Mouse (Mus musculus) urinary bladder, postnatal 14 days (tissue): Measurements from ENCODE around the gene C1qtnf3.
A peak's percentile ranks its signal among the peaks of the same experiment; 100 is the strongest.

Source experiments
- DNase-seq: peaks from one replicate; pipeline ENCODE4 v3.0.0; 2021; ENCODE audit warnings: low spot score

Gene C1qtnf3

DNA sequence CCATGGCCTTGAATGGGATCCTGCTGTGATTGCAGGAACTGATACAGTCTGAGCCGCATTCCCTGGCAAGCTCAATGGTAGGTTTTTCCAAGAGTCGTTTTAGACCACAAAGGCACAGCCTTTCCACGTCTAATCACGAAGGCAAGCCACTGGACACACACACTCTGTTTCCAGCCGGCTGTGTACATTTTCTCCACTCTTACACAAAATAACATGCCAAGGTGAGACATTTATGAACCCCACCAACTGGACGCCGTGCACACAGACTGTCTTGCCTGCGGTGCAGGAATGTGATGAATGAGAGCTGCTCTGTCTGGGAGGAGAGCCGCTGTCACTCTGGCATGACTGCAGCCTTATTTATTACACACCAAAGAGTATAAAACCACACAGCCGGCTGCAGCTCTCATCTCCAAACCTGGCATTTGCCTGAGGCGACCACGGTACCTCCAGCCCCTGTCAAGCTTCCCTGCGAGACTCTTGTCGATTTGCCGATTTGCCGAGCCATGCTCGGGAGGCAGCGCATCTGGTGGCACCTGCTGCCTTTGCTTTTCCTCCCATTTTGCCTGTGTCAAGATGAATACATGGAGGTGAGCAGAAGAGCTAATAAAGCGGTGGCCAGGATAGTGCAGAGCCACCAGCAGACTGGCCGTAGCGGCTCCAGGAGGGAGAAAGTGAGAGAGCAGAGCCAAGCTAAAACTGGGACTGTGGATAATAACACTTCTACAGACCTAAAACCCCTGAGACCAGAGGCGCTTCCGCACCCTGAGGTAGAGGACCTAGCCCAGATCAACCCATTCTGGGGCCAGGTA lies at the start of gene C1qtnf3:
Gene C1qtnf3 (plus strand): TSS at position 382 of the 809 bp plus-strand sequence.
- peak; percentile 9 for DNase-seq

DNA sequence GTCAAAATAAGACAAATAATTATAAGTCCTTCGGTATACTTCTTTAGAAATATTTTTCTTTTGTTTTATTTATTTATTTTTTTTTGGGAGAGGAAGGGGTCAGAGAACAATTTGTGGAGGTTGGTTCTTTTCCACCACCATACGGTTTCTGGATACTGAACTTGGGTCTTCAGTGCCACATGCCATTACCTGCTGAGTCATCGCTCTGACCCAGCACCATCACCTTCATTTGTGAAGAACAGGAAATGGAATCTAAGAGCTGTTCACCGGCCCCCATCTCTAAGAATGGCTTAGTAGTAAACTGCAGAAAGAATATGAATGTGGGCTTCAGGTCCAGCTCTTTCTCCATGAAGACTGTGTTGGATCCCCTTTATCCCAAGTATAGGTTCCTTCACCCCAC lies 49.8 kb upstream of the C1qtnf3 start:
- DNase-seq, result no peak

DNA sequence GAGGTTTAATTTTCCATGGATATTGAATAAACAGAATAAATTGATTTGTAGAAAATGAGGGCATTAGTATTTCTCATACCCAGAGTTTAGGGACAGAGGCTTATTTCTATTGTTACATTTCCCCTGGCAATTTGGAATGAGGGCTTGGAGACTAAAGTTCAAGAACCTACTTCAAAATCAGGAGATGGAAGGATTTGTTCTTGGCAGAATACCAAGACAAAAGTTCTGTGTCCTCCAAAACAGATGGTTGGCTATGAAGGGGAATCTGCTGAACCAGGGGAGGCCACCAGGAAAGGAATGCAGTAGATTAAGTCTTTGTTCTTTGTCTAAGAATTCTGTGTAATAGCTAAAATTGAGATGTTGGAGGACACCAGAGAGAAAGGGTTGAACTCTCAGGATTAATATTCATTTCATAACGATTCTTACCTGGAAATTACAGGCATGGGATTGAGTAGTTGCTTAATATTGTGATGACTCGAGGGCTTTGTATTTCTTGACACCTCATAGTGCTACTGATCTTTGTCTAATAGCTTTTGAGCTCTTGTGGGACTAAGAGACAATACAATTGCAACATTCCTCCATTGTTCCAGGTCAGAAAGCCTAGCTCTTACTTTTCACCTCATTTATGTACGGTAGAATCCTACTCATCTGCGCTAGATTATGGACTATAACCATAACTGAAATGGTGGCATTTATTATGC lies 35.4 kb upstream of the C1qtnf3 start:
- DNase-seq, result no peak

DNA sequence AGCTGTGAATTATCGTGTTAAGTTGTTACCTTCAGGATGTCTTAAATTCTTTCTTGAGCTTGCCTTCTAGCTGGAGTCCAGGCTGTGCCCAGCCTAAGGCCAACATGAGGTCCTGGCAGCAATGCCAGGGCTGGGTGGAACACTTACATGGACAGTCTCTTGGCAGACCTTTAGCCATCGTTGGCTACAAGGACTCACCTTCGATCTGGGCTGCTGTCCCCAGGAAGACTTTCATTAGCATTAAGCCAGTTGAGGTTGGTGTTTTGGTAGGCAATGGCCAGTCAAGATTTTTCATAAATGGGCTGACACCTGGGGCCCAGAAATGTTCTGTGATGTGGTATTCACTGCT lies 34.8 kb upstream of the C1qtnf3 start:
- DNase-seq, result no peak

DNA sequence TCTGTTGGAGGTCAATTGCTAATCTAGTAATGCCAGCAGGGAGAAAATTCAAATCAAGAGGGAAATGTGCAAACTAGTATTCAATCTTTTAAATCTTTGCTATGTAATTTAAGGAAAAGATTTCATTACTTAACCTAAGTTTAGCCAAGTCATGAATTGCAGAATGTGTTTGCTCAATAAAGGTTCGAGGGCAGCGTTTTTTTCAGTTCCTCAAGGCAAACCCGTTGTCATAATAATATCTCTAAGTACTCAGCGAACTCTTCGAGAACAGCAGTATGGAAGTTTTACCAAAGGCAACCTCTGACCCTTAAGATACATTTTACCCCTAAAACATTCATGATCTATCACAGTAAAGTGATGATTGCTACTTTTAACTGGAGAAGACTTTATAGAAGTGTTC lies 31.9 kb upstream of the C1qtnf3 start:
- DNase-seq, result no peak

DNA sequence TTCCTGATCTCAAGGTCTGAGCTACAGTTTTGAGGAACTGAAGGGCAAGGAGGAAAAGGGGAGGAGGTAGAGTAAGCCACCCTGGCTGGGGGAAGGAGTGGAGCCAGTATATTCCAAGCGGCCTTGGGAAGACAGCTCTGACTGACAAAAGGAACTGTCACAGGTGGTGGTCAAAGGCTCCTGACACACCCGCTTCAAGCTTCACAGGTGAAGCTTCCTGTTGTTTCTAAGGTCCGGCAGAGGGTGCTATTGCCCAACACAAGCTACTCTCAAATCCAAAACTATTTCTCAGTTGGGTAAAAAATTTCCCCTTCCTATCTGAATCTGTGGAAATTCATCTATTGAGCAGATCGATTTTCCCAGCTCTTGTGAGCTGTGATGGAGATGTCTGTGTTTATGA lies 31.1 kb upstream of the C1qtnf3 start:
- no peak for DNase-seq

DNA sequence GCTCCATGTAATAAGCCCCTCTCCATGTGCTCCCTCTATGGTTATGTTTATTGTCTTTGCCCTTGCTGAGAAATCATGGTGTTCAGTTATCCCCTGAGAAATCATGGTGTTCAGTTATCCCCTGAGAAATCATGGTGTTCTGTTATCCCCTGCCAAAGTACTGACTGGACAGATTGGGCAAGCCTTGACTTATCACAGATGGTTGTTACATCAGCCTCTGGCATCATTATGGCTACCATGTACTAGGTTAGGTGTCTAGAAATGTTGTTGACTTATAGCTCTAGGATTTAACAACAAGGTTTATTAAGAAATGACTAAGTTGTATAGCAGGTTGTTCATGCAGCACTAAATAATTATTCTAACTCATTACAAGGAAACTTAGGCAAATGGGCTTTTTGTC lies 30.1 kb upstream of the C1qtnf3 start:
- DNase-seq, result no peak

DNA sequence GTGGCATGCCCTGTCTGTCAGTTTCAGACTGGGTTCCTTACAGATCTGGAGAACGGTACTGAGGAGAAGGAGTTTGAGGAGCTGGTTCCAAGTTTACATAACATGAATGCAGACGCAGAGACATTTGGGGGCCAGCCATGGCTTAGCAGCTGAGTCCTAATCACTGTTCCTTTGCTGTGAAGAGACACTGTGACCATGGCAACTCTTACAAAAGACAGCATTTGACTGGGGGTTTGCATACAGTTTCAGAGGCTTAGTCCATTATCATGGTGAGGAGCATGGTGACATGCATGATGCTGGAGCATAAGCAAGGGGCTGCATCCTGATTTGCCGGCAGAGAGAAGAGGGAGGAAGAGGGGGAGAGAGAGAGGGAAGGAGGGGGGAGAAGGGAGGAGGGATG lies 29.6 kb upstream of the C1qtnf3 start:
- DNase-seq, result no peak

DNA sequence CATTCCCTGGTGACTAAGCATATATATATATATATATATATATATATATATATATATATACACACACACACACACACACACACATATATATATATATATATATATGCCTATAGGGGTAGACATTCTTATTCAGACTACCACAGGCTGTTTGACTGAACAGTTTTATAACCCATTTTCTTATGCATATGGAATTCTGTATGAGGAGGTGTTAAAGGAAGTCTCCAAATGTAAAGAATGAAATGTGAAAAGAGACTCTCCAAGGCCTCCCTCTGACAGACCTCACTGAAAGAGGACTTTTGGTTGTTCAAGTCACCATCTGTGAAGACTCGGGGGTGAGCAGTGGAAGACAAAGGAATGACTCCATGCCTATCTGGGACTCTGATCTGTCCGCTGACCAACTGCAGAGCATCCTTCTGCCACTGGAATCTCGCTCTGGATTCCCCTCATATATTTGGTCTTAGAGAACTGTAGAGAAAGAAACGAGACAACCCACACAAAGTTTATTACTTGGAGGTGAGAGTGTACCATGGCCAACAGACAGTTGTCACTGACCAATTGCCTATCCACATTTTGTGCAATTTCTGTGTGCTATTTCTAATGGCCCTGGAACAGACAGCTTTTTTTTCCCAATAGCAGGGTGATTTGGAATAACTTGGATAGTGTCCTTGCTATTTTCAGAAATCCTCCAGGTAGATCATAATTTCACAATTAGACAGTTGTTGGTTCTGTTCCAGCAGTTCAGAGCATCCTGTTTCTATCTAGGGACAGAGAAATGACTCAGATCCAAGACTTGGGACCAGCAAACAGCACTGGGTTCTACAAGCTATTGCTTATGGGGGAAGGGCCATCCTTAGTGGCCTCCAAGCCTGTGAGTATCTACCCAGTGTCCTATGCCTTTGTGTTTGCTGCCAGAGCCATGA lies 28.8 kb upstream of the C1qtnf3 start:
- no peak for DNase-seq

DNA sequence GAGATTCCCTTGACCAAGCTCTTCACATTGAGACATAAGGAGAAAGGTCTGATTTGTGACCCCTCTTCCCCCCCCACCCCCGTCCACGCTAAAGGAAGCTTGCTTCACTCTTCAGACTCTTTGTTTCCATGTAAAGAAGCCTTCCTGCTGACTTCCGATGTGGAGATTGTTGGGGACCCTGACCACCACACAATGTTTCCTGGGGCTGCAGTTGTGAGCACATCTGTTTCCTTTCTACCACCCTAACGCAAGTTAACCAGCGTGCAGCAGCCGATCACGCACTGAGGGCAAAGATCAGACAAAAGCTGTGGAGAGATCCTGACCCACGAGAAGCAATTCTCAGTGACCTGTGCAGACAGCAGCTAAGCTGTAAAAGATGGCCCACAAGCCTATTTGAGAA lies 24.8 kb upstream of the C1qtnf3 start:
- no peak for DNase-seq

DNA sequence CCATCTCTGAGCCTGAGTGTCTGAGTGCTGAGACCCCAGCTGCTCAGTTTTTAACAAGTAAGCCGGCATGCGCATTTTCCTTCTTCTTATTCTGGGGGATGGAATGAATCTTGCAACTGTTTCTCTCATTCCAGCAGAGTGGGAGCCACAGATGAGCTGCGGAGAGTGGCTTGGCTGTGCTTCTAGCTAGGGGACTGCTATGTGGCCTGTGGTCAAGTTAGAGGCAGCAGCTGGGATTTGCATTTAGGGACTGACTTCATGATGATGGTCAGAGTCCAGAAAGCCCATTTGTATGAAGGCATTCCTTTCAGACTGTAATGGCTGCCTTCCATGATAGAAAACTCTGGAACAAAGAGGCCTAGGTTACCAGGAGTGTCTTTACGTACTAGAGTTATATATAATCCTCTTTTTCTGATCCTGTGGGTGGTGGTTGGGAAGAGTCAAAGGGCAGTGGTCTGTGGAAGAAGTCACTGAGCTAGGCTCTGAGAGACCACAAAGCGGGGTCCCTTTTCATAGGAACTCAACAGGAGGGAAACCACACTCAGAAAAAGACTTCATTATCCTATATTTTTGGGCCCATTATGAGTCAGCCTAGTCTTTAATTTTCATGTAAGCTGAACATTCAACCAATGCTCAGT lies 23.4 kb upstream of the C1qtnf3 start:
- DNase-seq, result no peak

DNA sequence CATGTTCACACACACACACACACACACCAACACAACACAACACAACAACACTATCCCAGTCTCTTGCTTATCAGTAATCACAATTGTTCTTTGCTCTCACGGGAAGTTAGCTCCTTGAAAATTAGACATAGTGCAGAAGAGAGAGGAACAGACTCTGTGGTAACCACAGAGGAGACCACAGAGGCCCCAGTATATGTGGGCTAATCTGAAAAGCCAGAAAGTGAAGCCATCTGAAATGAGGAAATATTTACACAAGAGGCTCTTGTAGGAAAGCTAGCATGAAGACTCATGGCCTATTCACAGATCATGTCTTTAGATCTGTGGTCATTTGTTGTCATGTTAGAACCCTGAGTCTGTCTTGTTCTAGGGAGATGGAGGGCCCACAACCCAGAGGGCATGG lies 18.2 kb upstream of the C1qtnf3 start:
- no peak for DNase-seq

DNA sequence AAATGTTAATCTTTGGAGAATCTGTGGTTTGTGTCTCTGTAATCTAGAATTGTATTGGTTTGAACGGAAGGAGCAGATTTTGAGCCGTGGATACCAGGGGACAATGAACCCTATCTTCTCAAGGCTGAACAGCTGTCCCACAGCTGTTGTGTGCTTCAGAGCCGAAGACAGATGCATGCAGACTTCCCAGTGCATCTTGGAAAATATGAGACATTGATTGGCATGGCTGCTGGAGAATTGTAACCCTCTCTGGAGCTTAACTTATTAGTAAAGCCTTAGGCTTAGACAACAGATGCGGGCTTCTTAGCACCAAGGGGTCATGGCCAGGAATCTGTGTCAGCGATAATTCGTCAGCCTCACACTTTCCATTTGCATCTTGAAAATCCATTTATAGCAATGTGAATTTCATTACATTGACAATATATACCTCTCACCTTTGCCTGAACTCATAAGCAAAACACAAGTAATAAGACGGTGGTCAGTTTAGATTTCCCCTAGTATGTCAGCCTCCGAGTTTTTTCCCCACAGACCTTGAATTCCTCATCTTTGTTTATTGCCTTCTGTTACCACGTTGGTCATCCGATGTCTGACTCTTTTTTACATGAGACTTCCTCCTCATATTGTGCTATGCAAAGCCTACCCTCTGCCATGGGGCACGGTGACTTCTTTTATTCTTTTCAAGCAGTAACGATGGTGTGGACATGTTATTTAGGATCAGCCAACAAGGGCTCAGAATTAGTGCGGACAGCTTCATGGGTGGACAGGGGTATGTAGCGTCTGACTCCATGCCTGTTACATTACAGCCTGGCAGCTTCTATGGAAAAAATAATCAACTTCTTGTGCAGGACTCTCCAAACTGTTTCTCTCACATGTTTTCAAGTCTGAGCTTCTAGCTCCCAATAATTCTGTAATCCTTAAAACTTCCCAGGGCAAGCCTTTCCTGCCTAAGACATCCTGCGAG lies 11.7 kb upstream of the C1qtnf3 start:
- DNase-seq, result no peak

DNA sequence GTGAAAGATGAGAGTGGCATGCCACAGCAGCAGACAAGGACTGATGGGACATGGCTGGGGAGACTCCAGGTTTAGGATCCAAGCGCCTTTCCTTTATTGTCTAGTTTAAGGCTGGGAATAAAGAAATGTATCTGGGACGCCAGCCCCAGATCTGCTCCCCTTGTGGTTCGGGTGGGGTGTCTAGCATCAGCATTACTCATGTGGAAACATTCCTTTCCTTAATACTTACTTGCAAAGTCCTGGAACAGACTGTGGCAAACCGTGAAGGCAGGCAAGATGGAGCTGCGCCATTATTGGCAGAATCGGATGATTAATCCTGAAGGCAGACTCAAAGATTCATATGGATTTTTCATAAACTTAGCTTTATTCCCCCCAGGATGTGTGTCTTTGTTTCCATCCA lies 10.2 kb upstream of the C1qtnf3 start:
- no peak for DNase-seq

DNA sequence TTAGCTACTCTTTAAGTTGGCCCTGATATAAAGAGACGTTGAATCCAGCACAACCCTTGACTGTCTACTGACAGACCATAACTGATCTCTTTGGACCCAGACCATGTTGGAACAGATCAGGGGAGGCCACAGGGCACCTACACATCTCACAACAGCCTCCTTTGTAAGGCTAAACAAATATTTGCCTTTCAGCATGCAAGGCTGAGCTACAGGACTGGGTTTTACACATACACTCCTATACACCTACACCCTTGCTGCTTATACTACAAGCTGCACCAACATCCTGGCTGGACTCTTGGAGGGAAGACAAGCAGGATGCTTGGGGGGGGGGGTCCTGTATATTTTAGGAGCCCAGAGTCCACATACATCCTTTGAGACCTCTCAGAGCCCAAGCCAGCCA lies 4.3 kb upstream of the C1qtnf3 start:
- no peak for DNase-seq

DNA sequence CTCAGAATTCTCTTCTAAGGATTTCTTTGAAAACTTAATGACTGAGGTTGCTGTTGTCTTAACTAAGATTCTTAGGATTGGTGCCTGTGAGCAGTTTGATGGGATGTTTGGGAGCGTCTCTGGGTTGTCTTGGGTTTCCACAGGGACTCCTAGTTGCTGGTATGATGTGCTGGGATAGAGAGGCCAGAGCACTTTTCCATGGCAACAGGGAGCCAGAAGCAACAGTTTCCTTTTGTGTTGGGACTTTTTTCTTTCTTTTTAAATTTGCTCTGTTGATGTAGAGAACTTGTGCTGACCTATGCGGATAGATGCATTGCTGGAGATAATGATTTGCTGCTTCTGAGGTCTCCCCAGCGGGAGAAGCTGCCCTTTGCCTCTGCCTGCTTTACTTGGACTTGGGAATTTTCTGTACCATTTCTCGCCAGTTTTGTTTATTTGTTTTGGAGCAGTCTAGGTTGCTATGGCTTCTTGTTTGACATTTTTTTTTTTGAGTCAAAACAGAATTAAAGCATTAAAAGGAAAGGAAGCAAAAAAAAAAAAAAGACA lies 701 bp downstream of the C1qtnf3 start:
- DNase-seq, result no peak

DNA sequence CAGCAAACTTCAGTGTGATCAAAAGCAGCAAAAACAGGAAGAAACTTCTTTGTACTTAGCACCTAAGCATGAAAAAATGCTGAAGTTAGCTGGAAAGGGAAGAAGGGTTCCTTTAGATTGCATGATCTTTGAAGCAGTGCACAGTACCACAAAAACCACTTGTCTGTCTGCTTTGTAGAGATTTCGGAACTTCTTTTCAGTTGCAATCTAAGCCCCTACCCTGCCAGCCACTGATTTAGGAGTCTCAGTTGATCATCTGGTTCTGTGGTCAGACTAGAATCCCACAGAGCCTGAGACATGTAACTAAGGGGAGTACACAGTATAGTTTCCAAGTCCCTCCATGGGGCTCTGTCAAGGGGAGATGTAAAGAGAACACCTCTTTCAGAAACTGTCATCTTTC lies 1.3 kb downstream of the C1qtnf3 start:
- DNase-seq, result no peak

DNA sequence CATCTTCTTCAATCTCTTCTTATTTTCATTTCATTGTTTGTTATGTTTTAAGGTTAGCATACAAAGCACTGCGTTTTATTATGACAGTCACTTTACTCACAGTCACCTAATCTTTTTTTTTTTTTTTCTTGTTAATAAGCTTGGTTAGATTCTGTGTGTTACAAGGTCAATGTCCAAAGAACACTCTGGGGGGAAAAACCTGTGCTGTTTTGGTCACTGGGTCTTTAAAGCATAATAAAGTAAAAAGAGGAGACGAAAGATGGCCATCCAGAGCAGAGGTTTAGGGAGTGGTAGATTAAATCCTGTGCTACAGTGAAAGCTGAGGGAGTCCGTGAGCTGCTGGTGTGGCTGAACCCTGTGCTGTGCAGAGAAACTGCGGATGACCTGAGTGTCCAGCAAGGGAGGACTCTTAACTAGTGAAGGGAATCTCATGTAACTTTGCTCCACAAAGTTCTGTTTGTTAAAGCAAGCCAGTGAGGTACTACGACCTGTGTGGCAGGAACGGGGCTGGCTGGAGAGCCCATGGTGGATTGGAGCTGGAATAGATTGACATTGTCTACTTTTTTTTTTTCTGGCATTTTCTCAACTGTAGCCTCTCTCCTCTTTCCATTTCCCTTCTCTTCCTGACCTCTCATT lies 2.4 kb downstream of the C1qtnf3 start:
- no peak for DNase-seq

DNA sequence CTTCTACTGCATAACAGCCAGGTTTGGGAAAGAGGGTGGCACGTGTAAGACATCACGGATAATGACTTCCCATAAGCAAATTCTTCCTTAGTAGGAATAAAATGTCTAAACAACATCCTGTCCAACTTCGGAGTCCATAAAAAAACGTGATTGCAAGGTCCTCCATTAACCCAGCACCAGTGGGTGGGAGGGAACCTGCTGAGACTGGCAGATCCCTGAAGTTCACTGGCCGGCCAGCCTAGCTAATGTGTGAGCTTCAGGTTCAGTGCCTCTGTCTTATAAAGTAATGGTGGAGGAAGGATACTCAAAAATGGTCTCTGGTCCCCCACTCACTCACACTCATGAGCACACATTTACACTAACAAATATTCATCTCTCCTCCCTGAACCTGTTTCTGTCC lies 3.0 kb downstream of the C1qtnf3 start:
- DNase-seq, result no peak

DNA sequence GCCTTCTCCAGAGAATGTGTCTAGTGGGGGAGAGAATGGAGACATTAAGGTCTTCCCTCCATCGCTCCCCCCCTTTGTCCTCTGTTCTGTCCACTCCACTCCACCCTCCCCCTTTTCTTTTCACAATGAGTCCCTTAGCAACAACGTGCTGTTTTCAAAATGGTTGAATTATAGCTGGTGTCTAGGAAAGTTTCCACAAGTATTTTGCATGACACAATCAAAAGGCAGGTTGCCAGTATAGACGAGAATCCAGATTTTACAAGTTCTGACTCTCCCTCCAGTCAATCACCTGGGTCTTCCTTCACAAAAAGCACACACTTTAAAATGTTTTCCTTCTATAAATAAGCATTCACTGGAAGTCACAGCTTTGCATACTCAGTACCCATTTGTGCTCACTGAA lies 4.6 kb downstream of the C1qtnf3 start:
- no peak for DNase-seq
